Mouse (Mus musculus): ENCODE measurements at regions not wholly inside any gene's neighbourhood (a gene's known extent, or its start where the extent isn't known, plus 50 kb on each side); places are given as distances from the start of the nearest gene placed in this dataset.

DNA sequence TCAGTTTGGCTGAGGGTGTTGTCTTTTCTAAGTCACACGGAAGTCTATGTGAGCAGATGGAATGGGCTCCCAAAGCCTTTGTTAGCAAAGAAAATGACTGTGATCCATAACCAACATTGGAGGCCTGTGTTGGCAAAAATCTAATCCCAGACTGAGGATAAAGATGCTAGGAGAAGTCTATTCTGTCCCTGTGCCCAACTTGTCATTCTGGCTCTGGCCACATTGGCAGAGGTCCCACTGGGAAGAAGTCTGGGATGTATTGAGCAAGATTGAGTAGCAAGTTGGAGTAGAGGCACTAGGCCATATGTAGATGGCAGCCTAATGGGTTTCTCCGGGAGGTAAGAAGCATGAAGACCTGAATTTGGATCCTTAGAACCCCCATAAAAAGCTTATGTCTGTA lies 54.1 kb downstream of the Nog start:
- DNase-seq (ENCODE audit: low spot score in 2 of 2): no peak

DNA sequence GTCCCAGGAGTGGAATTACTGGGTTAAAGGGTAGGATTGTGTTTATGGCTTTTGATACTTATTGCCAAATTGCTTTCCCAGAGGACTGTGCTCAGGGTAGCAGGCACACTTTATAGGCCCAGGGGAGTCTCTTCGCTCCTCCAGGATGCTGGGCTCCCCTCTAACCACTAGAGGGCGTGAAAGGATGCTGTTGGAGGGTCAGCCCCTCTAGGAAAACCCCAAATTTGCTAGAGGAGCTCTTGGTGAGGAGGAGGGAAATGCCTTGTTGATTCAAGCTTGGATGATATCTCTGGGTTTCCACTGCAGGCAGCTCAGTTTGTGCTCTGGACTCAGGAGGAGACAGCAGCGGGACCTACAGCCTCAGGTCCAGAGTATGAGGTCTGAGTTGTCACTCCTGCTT lies 58.8 kb downstream of the Nog start:
- peak in 1 of 2 experiments; percentile 41 for DNase-seq (ENCODE audit: low spot score in 2 of 2)

GRCm38 (mm10) chr11:89242130-89242529 lies 60.0 kb downstream of the Nog start:
- no peak for DNase-seq (ENCODE audit: low spot score in 2 of 2)

DNA sequence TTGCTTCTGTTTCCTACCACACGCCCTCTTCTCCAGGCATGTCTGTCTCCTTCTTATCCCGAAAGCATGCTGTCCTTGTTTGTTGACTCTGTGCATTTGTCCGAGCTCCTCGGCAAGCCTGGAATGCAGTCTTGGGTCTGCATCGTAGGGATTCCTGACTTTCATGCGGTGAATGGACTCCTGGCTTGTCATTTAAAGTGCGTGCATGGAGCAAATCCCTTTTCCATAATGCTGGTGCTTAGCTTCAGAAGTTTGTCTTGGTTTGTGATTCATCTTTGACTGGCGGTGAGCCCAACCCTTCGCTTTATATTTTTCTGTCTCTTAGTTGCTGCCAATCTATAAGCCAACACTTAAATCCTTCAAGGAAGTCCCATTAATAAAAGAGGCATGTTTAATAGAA lies 62.2 kb downstream of the Nog start:
- DNase-seq (ENCODE audit: low spot score in 2 of 2): no peak

DNA sequence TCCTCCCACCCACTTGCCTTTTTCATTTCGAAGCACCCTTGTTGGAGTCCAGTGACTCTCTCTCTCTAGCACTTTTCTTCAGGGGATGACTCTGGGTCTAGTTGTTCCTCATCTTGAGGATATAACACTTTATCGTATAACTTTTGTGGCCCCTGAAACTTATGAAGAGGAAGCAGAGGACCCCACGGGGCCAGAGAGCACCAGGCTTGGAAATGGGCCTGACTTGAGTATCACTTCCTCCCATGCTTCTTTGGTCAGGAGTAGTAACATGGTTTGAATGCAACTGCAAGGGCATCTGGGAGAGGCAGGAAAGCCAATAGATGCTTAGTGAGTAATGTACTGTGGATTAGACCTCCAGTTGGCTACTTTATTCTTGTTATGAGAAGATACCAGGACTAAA lies 65.2 kb downstream of the Nog start:
- no peak for DNase-seq (ENCODE audit: low spot score in 2 of 2)

GRCm38 (mm10) chr11:89232884-89233480 lies 69.2 kb downstream of the Nog start:
- no peak for DNase-seq (ENCODE audit: low spot score in 2 of 2)

DNA sequence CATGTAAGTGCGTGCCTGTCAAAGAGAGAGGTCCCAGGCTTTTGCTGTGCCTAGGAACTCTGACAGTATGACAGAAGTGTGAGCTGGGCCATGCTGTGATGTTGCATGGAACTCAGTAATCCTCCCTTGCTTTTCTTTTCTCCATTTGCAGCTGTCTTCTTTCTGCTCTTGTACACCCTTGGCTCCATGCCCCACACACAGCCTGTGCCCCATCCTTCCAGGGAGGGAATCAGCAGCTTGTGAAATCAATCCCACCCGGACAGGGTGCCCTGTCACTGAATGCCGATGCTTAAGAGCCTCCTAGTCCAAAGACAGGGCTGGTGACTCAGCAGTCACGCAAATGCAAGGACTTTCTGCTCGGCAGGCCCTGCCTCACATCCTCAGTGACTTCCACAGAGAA lies 72.4 kb downstream of the Nog start:
- DNase-seq (ENCODE audit: low spot score in 2 of 2): no peak

DNA sequence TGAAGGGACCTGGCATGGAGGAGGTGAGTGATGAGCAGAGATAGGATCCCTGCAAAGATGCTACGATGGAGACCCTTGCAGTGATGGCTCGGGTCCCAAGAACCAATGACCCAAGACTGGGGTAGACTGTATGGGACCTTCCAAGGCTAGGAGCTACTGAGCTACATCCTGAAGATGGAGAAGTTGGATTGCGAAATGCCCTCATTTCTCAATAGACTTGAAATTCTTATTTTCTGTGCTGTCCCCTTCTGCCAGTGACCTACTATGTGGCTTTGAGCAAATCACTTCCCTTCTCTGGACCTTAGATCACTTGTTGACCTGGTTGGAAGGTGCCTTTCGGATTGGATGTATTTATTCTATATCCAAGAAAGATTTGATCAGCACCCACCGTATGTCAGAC lies 88.9 kb downstream of the Nog start:
- DNase-seq (ENCODE audit: low spot score in 2 of 2): no peak

GRCm38 (mm10) chr11:89209531-89209950 lies 92.6 kb downstream of the Nog start:
- DNase-seq (ENCODE audit: low spot score in 2 of 2): no peak

GRCm38 (mm10) chr11:89209072-89209471 lies 93.1 kb downstream of the Nog start:
- DNase-seq (ENCODE audit: low spot score in 2 of 2): no peak

DNA sequence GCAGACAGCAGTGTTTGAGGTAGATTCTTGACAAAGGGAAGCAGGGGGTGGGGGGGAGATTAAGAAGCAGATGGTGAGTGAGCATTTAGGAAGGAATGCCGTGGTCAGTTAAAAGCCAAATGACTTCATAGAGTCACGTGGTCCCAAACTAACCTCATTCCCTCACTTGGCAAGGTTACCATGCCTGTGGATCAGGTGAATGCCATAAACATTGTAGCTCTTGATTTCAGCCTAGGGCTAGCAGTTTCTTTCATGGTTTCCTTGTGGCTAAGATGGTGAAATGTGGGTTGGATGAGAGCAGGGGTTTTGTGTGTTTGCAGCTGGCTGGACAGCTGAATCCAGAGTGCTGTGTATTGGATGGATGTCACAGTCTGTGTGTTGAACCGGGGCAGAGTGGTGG lies 95.3 kb downstream of the Nog start:
- DNase-seq (ENCODE audit: low spot score in 2 of 2): no peak

DNA sequence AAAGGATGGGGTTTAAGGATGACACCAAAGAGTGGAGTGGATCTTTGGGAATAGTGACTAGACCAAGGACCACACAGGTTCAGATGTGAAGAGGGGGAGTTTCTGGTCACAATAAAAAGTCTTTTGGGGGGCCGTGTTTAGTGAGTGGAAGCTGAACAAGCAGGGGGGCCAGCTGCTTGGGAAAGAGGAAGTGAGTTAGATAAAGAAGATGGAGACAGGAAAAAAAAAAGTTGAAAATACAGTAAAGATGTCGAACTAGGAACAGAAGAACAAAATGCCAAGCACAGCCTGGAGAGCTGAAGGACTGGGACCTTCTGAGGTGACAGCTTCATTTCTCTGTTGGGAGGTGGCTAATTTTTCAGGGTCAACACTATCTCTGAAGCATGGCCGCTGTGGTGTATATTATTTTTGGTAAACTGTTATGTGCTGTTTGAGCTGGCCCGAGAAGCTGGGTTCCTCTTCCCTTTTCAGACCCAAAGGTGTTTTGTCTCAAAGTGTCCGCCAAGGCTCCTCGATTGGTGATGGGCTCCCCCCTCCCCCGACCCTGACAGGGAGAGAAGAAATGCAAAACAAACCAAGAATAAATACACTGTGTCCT lies 97.1 kb downstream of the Nog start:
- no peak for DNase-seq (ENCODE audit: low spot score in 2 of 2)

DNA sequence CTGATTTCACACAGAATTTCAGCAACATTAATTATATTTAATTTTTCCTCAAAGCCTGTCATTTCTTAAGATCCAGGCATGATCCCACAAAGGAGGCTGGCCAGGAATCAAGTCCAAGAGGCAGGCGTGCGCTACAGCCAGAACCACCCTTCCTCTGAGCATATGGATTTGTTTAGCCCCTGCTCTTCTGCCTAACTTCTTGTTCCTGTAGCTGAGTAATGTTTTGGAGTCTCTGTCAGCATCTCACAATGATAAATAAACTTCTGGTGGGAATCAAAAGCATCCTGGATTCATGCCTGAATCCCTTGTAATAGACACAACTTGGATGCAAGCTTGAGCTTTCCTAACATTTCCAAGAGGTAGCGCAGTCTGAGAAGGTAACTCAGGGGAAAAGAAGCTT lies 101.7 kb downstream of the Nog start:
- no peak for DNase-seq (ENCODE audit: low spot score in 2 of 2)

DNA sequence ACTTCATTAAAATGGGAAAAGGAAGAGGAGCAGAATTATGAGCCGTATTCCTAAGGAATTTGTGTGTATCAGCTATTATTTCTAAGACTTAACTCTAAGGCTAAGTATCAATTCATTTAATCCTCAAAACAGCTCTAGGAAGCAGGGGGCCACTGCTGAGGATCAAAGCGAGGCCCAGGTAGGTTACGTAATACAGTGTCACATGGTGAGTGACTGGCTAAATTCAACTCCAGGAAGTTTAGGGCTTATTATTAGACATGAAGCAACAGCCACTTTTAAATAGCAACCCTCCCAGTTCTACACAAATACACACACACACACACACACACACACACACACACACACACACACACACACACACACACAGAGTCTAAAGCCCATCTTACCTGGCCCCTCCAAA lies 109.3 kb downstream of the Nog start:
- no peak for DNase-seq (ENCODE audit: low spot score in 2 of 2)

DNA sequence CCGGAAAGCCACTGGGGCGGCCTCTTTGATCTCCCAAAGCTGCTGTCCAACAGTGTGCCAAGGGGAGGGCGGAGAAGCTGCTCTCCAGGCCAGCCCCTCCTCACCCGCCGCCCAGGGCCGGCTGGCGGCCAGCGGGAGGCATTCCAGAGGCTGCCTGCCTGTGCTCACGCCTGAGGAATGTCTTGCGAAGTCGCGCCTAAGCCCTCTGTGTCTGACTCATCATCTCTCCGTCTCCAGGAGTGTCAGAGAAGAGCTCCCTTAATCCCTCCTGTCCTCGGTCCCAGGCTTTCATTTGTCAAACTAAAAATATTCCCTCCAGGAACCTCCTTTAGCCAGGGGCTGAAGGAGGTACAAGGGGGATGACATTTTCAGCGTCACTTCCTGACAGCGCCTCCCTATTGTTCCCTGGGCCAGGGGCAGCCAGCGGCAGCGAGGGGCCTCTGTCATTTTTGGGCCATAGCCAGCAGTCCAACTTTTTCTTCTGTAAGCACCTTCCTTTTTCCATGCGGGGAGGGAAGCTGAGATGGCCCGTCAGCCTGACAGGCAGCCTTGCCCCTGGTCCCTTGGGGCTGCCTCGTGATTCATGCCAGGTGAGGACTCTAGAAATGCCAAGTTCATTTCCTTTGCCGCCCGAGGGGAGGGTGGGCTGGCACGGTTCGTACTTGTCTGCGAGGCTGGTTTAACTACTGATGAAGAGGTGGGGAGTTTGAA lies 113.4 kb downstream of the Gm525 start:
- no peak for DNase-seq (ENCODE audit: low spot score in 2 of 2)

GRCm38 (mm10) chr11:89185862-89186261 lies 112.2 kb downstream of the Gm525 start:
- no peak for DNase-seq (ENCODE audit: low spot score in 2 of 2)

GRCm38 (mm10) chr11:89181471-89181870 lies 107.8 kb downstream of the Gm525 start:
- no peak for DNase-seq (ENCODE audit: low spot score in 2 of 2)

DNA sequence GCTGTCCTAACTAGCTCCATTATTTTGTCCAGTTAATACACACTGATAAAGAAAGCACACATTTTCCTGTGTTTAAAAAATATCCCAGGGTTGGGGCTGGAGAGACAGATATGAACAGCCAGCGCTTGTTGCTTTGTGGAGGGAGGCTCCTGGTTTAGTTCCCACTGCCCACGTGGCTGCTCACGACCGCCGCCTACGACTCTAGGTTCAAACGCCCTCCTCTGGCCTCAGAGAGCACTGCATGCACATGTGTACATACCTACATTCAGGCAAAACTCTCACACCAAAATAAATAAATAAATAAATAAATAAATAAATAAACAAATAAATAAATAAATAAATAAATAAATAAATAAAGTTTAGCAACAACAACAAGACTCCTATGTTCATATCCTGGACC lies 104.8 kb downstream of the Gm525 start:
- no peak for DNase-seq (ENCODE audit: low spot score in 2 of 2)

GRCm38 (mm10) chr11:89175511-89175910 lies 101.9 kb downstream of the Gm525 start:
- no peak for DNase-seq (ENCODE audit: low spot score in 2 of 2)

DNA sequence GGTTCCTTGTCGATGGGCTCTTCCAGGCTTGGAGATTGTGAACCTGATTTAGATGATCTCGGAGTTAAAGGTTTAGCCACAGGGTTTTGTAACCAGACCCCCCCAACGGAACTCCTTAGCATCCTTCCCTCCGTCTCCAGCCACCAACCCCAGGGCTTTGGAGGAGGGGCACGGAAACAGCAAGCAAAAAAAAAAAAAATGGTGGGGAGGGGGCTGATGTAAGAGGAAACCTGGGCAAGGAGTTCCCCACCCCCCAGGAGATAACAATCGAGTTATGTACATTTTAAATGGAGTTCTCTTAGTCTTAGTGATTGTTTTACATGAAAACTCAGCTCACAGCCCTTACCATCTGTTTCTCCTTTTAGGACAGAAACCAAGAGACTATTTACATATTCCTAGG lies 101.3 kb downstream of the Gm525 start:
- no peak for DNase-seq (ENCODE audit: low spot score in 2 of 2)

GRCm38 (mm10) chr11:89165278-89165677 lies 91.6 kb downstream of the Gm525 start:
- peak; percentile 52 to 89 for DNase-seq (ENCODE audit: low spot score in 2 of 2)

- DNase-seq (ENCODE audit: low spot score in 2 of 2): no peak
Measured at GRCm38 (mm10) chr11:89153466-89154406, 80.1 kb downstream of the Gm525 start.

Data from thymus, postnatal 10 days (tissue).